Mouse (Mus musculus) limb, embryonic 12.5 days (tissue): ENCODE measurements around the gene Gm49333. TPM values are rescaled to one million over a fixed set of nuclear protein-coding genes. Genes with fewer than 3 reads are reported as not detected.

Experiments
- ATAC-seq: fragments of 200-750 bp; cut with Nextera tagmentation; 2 replicates; pipeline ENCODE4 v1.8.0; 2017; ENCODE audit warnings: low read depth, moderate TSS enrichment; ENCODE audit not compliant: insufficient number of reproducible peaks, insufficient read depth, low FRiP score, low TSS enrichment
- H3K27ac ChIP-seq: fragments of 300-500 bp; sonication (generic); 2 replicates; pipeline ENCODE4 v1.5.1; 2016; ENCODE audit warnings: mild to moderate bottlenecking, moderate library complexity
- H3K27me3 ChIP-seq: fragments of 300-500 bp; sonication (generic); 2 replicates; pipeline ENCODE4 v1.6.1; 2016; ENCODE audit warnings: mild to moderate bottlenecking, moderate library complexity
- H3K36me3 ChIP-seq: fragments of 300-500 bp; sonication (generic); 2 replicates; pipeline ENCODE4 v1.6.1; 2016; ENCODE audit warnings: mild to moderate bottlenecking, moderate library complexity
- H3K4me1 ChIP-seq: fragments of 300-500 bp; sonication (generic); replicated peaks from 2 replicates; pipeline ENCODE4 v1.6.1; 2016
- H3K4me2 ChIP-seq: fragments of 300-500 bp; sonication (generic); 2 replicates; pipeline ENCODE4 v1.6.1; 2016; ENCODE audit warnings: mild to moderate bottlenecking, moderate library complexity
- H3K4me3 ChIP-seq: fragments of 300-500 bp; sonication (generic); replicated peaks from 2 replicates; pipeline ENCODE4 v1.5.1; 2016; ENCODE audit warnings: mild to moderate bottlenecking
- H3K9ac ChIP-seq: fragments of 300-500 bp; sonication (generic); replicated peaks from 2 replicates; pipeline ENCODE4 v1.6.1; 2016; ENCODE audit warnings: mild to moderate bottlenecking, moderate library complexity
- H3K9me3 ChIP-seq: fragments of 300-500 bp; sonication (generic); 2 replicates; pipeline ENCODE4 v1.6.1; 2016; ENCODE audit warnings: mild to moderate bottlenecking, moderate library complexity
- whole genome bisulfite sequencing: fragments of 180-500 bp; shearing (Covaris S2); methylation state at CpG from one replicate; pipeline ENCODE4 v1.1.7; 2016; 5-methylcytosine and 5-hydroxymethylcytosine counted together
- polyA plus RNA-seq: library from polyadenylated mRNA; unstranded; fragments of >200 nt; fragmentation: Nextera tagmentation; extraction: Ambion mirVana; gene quantifications from 2 replicates; pipeline ENCODE4 v1.2.1, GENCODE M21; 2016

Gene Gm49333
- polyA plus RNA-seq, result not detected in 2 replicates

DNA sequence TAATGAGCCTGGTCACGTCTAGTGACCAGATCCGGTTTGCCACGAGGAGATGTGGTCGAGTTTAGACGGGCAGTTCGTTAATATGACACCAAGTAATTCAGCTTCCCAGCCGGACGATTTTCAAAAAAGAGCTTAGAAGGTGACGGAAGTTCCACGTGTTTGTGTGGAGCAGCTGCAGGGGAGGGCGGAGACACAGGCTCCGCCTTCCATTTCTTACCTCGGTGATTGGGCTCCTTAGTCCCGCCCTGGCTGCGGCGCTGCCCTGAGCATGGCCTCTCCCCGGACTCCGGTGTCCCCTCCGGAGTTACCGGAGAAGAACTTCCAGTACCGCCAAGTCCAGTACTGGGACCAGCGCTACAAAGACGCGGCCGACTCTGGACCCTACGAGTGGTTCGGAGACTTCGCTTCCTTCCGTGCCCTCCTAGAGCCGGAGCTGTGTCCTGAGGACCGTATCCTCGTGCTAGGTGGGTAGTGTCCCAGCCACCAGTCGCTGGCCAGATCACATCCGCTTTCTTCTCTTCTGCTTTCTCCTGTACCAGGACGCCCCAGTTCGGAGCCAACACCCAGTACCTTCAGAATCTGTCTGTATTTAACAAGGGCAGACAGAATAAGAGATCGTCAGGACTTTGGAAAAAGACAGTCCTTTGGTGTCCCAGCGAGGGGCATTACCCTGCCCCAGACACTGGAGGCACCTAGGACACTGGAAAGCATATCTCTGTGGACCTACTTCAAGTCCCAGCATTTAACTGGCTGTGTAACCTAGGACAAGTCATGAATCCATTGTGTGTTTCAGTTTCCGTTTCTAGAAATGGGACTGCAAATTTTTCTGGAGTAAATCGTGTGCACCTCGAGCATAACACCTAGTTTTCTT is at the start of gene Gm49333, which contains the start of the genes Eef1akmt4 and Alg3:
TSS of gene Gm49333 (plus strand) at position 254 of the 871 bp plus-strand sequence.
TSS of gene Eef1akmt4 (plus strand) at position 237 of the 871 bp plus-strand sequence.
TSS of gene Alg3 (minus strand) at position 379 of the 871 bp plus-strand sequence.
- Histone ChIP-seq H3K4me1 (peaks cover 18% of the 10 kb centered on the region), H3K27ac (peak within 1 kb of the TSS; percentile 78), H3K9ac (peak within 1 kb of the TSS; percentile 79), H3K4me3 (peak within 1 kb of the TSS; percentile 88), H3K36me3 (peaks cover 16% of the 10 kb centered on the region), H3K27me3 (no peaks in the 10 kb centered on the region), H3K4me2 (peak within 1 kb of the TSS; percentile 80), H3K9me3 (no peaks in the 10 kb centered on the region)
- 3% methylated on average over 41 of the region's 41 CpGs for WGBS
- peak; percentile 94 for ATAC-seq

DNA sequence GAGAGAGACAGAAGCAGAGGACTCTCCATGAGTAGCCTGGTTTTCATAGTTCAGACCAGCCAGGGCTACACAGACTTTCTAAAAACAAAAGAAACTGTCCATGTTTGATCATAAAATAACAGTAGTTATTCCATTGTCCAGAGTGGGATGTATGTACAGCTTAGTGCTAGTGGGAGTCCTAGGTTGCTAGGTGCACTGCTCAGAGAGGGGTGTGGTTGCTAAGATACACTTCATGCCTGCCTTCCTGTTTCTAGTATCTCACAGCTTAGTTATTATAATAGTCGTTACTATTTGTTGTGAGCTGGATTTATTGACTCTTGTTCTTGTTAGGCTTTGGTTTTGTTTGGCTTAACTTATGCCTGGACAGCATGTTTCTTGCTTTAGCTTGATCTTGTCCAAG is 46.3 kb upstream of the Gm49333 start:
- H3K27me3 ChIP-seq, result no peaks in the 10 kb centered on the region
- H3K4me3 ChIP-seq, result no peak overlapping the region
- no peak overlapping the region for H3K9ac ChIP-seq
- ATAC-seq, result no peak
- H3K36me3 ChIP-seq, result peaks cover 31% of the 10 kb centered on the region
- no peak overlapping the region for H3K4me2 ChIP-seq
- 74% methylated on average over 1 of the region's 1 CpGs for WGBS
- no peaks in the 10 kb centered on the region for H3K4me1 ChIP-seq
- no peak overlapping the region for H3K27ac ChIP-seq
- no peaks in the 10 kb centered on the region for H3K9me3 ChIP-seq

DNA sequence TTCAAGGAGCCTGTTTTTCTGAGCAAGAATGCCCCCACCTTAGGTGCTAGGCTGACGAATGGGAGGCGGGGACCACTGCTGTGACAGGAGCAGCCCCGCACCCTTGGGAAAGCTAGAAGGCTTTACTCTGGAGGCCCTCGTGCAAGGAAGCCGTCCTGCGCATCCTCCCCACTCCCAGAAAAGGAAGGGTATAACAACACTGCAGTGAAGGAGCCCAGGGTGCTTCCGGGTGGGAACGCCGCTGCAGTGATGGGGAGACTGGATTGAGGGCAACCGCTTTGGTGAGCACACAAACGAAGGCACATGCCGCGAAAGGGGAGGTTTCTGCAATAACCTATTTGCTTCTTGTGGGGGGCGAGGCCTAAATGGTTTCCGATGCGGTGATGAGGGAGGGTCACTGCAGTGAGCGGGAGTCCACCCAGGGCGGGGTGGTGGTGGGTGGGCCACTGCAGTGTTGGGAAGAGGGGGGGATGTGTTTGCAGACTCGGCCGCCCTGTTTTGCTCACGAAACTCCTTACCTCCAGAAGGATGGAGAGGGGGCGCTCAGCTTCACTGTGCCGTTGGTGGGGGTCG is 22.0 kb upstream of the Gm49333 start, which contains the start of gene Vwa5b2:
TSS of gene Vwa5b2 (plus strand) at position 106 of the 573 bp plus-strand sequence.
- H3K4me2 ChIP-seq, result peak within 1 kb of the TSS; percentile 89
- H3K4me1 ChIP-seq, result peaks cover 21% of the 10 kb centered on the region
- H3K9me3 ChIP-seq, result no peaks in the 10 kb centered on the region
- peak; percentile 69 for ATAC-seq
- no peaks in the 10 kb centered on the region for H3K36me3 ChIP-seq
- H3K9ac ChIP-seq, result peak within 1 kb of the TSS; percentile 54
- 1% methylated on average over 24 of the region's 24 CpGs for WGBS
- H3K4me3 ChIP-seq, result peak within 1 kb of the TSS; percentile 54
- no peak within 1 kb of the TSS for H3K27ac ChIP-seq
- H3K27me3 ChIP-seq, result peaks cover 70% of the 10 kb centered on the region

DNA sequence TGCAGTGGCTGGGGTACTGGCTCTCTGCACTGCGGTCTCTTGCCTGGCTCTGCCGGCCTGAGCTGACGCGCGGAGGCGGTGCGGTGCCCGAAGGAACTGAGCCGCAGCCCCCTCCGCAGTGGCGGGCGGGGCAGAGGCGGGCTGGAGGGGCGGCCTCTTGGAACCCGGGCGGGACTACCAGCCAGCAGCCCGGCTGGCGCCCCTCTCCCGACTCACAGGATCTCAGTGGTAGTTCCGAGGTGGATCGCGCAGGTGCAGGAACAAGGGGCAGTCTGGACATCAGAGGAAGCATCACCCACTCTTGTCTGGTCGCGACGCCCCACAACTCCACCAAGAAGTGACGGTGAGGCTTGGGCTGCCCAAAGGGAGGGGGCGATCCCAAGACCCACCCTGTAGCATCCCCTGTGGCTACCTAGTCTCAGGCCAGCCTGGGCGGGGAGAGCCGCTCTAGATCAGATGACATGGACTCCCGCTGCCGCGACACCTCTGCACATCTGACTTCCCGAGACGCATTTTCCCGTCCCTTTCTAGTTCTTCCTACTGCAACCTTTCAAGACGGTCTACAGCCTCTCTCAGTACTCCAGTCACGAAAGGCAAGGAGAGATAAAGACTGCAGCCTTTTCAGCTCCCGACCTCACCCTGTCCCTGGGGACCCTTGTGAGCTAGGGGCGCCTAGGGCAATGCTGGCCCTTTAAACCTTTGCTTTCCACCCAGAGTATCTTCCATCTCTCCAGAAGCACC is 21.3 kb upstream of the Gm49333 start:
- peak overlapping the region; percentile 89 for H3K4me2 ChIP-seq
- ATAC-seq, result peak; percentile 80
- peak overlapping the region; percentile 54 for H3K4me3 ChIP-seq
- peak overlapping the region; percentile 54 for H3K9ac ChIP-seq
- H3K9me3 ChIP-seq, result no peaks in the 10 kb centered on the region
- peaks cover 21% of the 10 kb centered on the region for H3K4me1 ChIP-seq
- H3K36me3 ChIP-seq, result no peaks in the 10 kb centered on the region
- H3K27me3 ChIP-seq, result peaks cover 74% of the 10 kb centered on the region
- H3K27ac ChIP-seq, result no peak overlapping the region
- WGBS, result under 1% methylated on average over 39 of the region's 39 CpGs

DNA sequence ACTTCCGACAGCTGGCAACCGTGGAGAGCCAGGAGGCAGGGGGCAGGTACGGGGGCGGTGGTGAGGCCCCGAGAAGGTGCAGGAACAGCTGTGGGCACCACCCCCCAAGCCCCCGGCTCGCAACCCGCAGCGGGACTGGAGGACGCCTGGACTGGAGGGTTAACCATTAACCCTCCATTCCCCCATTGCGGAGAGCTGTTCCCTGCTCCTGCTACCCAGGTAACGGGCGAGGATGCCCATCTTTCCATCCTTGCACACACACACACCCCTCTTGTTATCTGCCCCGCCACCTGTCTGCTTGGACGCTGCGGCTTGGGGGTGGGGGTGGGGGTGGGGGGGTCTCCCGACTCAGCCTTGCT is 20.8 kb upstream of the Gm49333 start:
- Histone ChIP-seq H3K4me2 (peak overlapping the region; percentile 89), H3K27me3 (peaks cover 80% of the 10 kb centered on the region), H3K9ac (0 out of 2 replicates have a peak overlapping the region, but pooled peaks have one; percentile 3), H3K36me3 (no peaks in the 10 kb centered on the region), H3K9me3 (no peaks in the 10 kb centered on the region), H3K4me3 (peak overlapping the region; percentile 54), H3K27ac (no peak overlapping the region), H3K4me1 (peaks cover 21% of the 10 kb centered on the region)
- no peak for ATAC-seq
- 3% methylated on average over 15 of the region's 17 CpGs for WGBS

DNA sequence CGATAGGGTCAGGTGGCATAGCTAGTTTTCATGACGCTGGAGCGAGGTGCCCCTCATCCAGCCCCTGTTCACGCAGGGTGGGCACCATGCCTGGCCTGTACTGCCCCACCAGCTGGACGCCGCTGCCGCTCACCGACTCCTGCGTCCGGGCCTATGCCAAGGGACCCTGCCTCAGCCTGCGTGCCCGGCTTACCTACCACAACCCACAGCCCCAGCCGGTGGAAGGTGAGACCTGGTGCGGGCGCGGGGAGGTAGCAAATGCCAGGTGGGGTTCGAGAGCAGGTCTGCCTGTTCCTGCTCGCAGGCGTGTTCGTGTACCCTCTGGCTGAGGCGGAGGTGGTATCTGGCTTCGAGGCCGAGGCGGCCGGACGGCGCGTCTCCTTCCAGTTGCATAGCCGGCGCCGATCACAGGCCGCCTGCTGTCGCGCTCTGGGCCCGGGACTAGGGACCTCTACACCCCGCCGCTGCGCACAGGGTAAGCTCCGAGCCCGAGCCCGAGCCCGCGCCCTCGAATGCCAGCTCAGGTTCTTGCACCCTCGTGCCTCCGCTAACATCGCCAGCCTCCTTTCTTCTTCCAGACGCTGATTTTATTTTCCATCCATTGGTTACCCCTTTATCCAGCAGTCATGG is 20.2 kb upstream of the Gm49333 start:
- no peak overlapping the region for H3K27ac ChIP-seq
- no peaks in the 10 kb centered on the region for H3K9me3 ChIP-seq
- 0 out of 2 replicates have a peak overlapping the region, but pooled peaks have one; percentile 13 for H3K9ac ChIP-seq
- no peak for ATAC-seq
- peak overlapping the region; percentile 54 for H3K4me3 ChIP-seq
- 7% methylated on average over 47 of the region's 48 CpGs for WGBS
- H3K4me1 ChIP-seq, result peaks cover 21% of the 10 kb centered on the region
- peaks cover 83% of the 10 kb centered on the region for H3K27me3 ChIP-seq
- H3K36me3 ChIP-seq, result no peaks in the 10 kb centered on the region
- H3K4me2 ChIP-seq, result peak overlapping the region; percentile 89

DNA sequence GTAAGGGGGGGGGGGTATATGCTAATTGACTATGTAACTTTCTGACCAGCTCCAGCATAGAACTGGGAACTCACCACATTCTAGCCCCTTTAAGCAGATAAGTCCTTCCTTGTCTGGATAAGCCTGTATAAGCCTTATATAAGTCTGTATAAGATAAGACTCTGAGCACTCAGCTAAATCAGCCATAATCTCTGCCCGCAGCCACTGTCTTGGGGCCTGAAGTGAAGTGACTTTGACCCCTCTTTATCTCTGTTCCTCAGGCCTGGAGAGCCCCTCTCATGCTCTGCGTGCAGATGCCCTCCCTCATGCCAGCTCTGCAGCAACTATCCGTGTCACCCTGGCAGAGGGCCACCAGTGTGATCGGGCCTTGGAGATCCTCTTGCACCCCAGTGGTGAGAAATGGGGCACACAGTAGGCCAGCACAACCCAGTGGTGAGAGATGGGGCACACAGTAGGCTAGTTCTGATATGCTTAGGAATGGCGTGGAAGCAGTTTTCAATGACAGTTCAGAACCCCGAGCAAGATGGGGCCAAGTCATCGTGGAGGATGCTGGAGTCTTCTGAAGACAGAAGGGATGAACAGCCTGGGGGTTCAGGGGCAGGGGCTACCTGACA is 16.2 kb upstream of the Gm49333 start:
- WGBS, result 86% methylated on average over 7 of the region's 7 CpGs
- Histone ChIP-seq H3K9me3 (no peaks in the 10 kb centered on the region), H3K27me3 (peaks cover 61% of the 10 kb centered on the region), H3K4me3 (no peak overlapping the region), H3K9ac (no peak overlapping the region), H3K36me3 (no peaks in the 10 kb centered on the region), H3K4me2 (no peak overlapping the region), H3K4me1 (peaks cover 12% of the 10 kb centered on the region), H3K27ac (no peak overlapping the region)
- ATAC-seq, result no peak

DNA sequence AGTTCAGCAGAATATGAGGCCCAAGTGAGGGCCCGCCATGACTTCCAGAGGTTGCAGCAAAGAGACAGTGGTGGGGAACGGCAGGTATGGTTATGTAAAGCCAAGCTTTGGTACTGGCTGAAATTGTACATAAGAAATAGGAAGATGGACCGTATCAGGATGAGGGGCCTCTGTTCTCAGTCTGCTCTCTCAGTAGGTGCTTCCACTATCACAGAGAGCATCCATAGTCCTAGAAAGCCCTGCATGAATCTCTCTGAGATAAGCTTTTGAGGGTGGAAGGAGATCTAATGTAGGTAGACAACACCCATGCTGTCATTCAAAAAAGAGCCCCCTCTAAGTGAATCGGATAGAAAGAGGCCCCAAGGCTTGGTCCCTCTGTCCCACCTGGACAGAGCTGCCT is 15.7 kb upstream of the Gm49333 start:
- no peaks in the 10 kb centered on the region for H3K36me3 ChIP-seq
- H3K27me3 ChIP-seq, result peaks cover 55% of the 10 kb centered on the region
- ATAC-seq, result no peak
- no peak overlapping the region for H3K4me3 ChIP-seq
- WGBS, result 85% methylated on average over 4 of the region's 4 CpGs
- H3K9me3 ChIP-seq, result no peaks in the 10 kb centered on the region
- H3K9ac ChIP-seq, result no peak overlapping the region
- peaks cover 7% of the 10 kb centered on the region for H3K4me1 ChIP-seq
- no peak overlapping the region for H3K27ac ChIP-seq
- no peak overlapping the region for H3K4me2 ChIP-seq

DNA sequence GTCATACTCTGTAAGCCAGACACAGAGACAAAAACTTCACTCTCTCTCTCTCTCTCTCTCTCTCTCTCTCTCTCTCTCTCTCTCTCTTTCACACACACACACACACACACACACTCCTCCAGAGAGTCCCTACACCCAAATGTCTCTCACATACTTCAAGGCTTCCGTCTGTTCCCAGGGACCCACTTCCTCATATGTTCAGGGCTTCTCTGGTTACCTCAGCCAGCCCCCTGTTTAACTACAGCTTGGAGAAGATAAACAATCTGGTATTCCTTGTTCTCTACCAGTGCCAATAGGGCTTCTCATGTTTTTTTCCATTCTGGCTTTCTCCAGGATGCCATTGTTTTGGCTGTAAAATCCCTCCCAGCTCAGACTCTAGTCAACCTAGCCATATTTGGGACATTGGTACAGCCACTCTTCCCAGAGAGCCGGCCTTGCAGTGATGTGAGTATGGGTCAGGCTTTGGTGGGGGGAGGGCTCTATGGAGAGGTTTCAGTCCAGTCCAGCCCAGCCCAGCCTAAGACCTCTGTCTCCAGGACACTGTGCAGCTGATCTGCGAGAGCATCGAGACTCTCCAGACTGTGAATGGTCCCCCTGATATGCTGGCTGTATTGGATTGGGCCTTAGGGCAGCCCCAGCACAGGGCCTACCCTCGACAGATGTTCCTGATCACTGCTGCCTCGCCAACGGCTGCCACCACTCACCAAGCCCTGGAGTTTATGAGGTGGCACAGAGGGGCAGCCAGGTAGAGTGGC is 14.5 kb upstream of the Gm49333 start:
- Histone ChIP-seq H3K4me3 (no peak overlapping the region), H3K4me2 (no peak overlapping the region), H3K27ac (no peak overlapping the region), H3K36me3 (no peaks in the 10 kb centered on the region), H3K9ac (no peak overlapping the region), H3K27me3 (peaks cover 44% of the 10 kb centered on the region), H3K9me3 (no peaks in the 10 kb centered on the region), H3K4me1 (no peaks in the 10 kb centered on the region)
- ATAC-seq, result no peak
- WGBS, result 43% methylated on average over 7 of the region's 7 CpGs

DNA sequence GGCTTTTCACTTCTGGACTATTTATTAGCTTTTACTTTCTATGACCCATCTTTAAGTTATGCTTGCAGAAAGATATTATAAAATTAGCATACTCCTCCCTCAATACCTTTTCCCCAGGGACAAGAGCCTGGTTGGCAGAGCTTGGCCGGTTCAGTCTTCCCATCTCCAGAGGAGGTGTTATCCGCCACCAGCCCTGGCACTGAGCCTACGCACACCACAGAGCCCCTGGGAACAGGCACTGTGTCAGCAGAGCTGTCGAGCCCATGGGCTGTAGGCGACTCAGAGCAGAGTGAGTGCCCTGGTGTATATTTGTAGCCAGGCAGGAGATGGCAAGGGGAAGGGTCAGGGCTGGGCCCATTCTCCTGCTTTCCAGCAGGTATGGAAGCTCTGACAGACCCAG is 10.9 kb upstream of the Gm49333 start:
- Histone ChIP-seq H3K36me3 (peaks cover 18% of the 10 kb centered on the region), H3K27me3 (peaks cover 10% of the 10 kb centered on the region), H3K4me1 (no peaks in the 10 kb centered on the region), H3K4me2 (no peak overlapping the region), H3K4me3 (no peak overlapping the region), H3K9me3 (no peaks in the 10 kb centered on the region), H3K9ac (no peak overlapping the region), H3K27ac (no peak overlapping the region)
- ATAC-seq, result no peak
- WGBS, result 83% methylated on average over 5 of the region's 5 CpGs
